Mouse (Mus musculus) intestine, embryonic 16.5 days (tissue): ENCODE data around the gene Slc9a3r2. TPM values are rescaled to one million over a fixed set of nuclear protein-coding genes. Genes with fewer than 3 reads are reported as not detected.

Experiments
- ATAC-seq: fragments of 200-750 bp; cut with Nextera tagmentation; 2 replicates; pipeline ENCODE4 v1.8.0; 2017; ENCODE audit warnings: moderate TSS enrichment, moderate library complexity
- H3K27ac ChIP-seq: fragments of 300-500 bp; sonication (generic); 2 replicates; pipeline ENCODE4 v1.5.1; 2014; ENCODE audit warnings: mild to moderate bottlenecking, low read length
- H3K27me3 ChIP-seq: fragments of 300-500 bp; sonication (generic); replicated peaks from 2 replicates; pipeline ENCODE4 v1.6.1; 2014; ENCODE audit warnings: low read length, control low read depth, mixed read lengths; ENCODE audit not compliant: control insufficient read depth, insufficient read depth
- H3K36me3 ChIP-seq: fragments of 300-500 bp; sonication (generic); 2 replicates; pipeline ENCODE4 v1.6.1; 2014; ENCODE audit warnings: low read length, control low read depth; ENCODE audit not compliant: control insufficient read depth, insufficient read depth
- H3K4me1 ChIP-seq: fragments of 300-500 bp; sonication (generic); 2 replicates; pipeline ENCODE4 v1.6.1; 2014; ENCODE audit warnings: low read length, control low read depth, mixed read lengths; ENCODE audit not compliant: control insufficient read depth, insufficient read depth
- H3K4me2 ChIP-seq: fragments of 300-500 bp; sonication (generic); 2 replicates; pipeline ENCODE4 v1.6.1; 2014; ENCODE audit warnings: low read depth, low read length, control low read depth
- H3K4me3 ChIP-seq: fragments of 300-500 bp; sonication (generic); 2 replicates; pipeline ENCODE4 v1.5.1; 2014; ENCODE audit warnings: mild to moderate bottlenecking, low read length
- H3K9ac ChIP-seq: fragments of 300-500 bp; sonication (generic); 2 replicates; pipeline ENCODE4 v1.6.1; 2014; ENCODE audit warnings: low read depth, low read length
- H3K9me3 ChIP-seq: fragments of 300-500 bp; sonication (generic); 2 replicates; pipeline ENCODE4 v1.6.1; 2016; ENCODE audit warnings: low read length, control low read depth; ENCODE audit not compliant: control insufficient read depth
- WGBS: fragments of 180-500 bp; shearing (Covaris S2); extraction: QIAGEN DNeasy Blood & Tissue Kit; methylation state at CpG from one replicate; pipeline ENCODE4 v1.1.7; 2014; 5-methylcytosine and 5-hydroxymethylcytosine counted together
- polyA plus RNA-seq: library from polyadenylated mRNA; unstranded; fragments of >200 nt; fragmentation: Nextera tagmentation; extraction: Ambion mirVana; gene quantifications from 2 replicates; pipeline ENCODE4 v1.2.1, GENCODE M21; 2015

Slc9a3r2 gene
- polyA plus RNA-seq, 1 experiment from 2014 or later = 38.6 TPM

DNA sequence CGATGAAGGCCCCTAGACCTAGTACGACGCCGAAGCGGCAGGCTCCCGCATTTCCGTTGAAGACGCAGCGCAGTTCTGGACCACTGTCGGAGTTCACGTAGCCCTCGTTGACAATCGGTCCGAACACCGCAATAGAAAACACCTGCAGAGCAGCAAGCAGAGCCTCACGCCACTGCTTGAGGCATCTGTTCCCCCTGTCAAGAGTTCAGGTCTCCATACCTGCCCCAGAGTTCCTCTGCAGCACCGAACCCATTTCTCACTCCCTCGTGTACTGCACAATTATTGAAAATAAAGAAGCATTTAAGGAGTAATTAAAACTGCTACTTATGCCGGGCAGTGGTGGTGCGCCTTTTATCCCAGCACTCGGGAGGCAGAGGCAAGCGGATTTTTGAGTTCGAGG, 37.5 kb upstream of the Slc9a3r2 start:
- WGBS = 19% methylated on average over 23 of the region's 23 CpGs
- peak overlapping the region; percentile 56 for H3K9ac ChIP-seq

DNA sequence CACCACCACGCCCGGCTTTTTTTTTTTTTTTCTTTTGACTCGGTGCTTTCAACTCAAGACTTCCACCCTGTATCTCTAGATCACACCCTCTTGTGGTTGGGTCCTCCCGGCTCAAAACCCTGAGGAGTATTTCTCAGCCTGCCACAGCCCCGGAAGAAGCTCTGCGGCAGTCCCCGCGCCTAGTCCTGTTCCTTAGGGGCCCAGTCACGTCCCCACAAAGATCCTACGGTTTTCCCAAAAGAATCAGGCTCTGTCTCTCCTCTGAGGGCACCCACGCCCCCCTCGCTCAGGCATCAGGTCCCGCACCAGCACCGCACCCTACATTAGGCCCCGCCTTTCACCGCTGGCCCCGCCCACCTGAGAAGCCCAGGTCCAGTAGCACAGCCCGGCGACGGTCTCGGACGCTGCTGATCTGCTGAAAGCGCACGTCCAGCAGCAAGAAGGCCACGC, 37.0 kb upstream of the Slc9a3r2 start:
- peaks cover 12% of the 10 kb centered on the region for H3K4me1 ChIP-seq
- peak overlapping the region; percentile 37 for H3K4me3 ChIP-seq
- ATAC-seq = peak; percentile 73
- H3K27ac ChIP-seq = no peak overlapping the region
- 3% methylated on average over 25 of the region's 25 CpGs for WGBS
- H3K36me3 ChIP-seq = peaks cover 4% of the 10 kb centered on the region
- peaks cover 33% of the 10 kb centered on the region for H3K27me3 ChIP-seq
- peak overlapping the region; percentile 56 for H3K9ac ChIP-seq
- peak overlapping the region; percentile 51 for H3K4me2 ChIP-seq
- no peaks in the 10 kb centered on the region for H3K9me3 ChIP-seq

More for the DNA sequence above, 37.5 kb upstream of the Slc9a3r2 start:
- peaks cover 12% of the 10 kb centered on the region for H3K4me1 ChIP-seq
- peak overlapping the region; percentile 51 for H3K4me2 ChIP-seq
- peak; percentile 41 for ATAC-seq
- H3K4me3 ChIP-seq = peak overlapping the region; percentile 37
- 0 out of 2 replicates have a peak, but pooled peaks cover 4% of the 10 kb centered on the region for H3K36me3 ChIP-seq
- H3K27ac ChIP-seq = no peak overlapping the region
- H3K27me3 ChIP-seq = peaks cover 33% of the 10 kb centered on the region
- no peaks in the 10 kb centered on the region for H3K9me3 ChIP-seq

DNA sequence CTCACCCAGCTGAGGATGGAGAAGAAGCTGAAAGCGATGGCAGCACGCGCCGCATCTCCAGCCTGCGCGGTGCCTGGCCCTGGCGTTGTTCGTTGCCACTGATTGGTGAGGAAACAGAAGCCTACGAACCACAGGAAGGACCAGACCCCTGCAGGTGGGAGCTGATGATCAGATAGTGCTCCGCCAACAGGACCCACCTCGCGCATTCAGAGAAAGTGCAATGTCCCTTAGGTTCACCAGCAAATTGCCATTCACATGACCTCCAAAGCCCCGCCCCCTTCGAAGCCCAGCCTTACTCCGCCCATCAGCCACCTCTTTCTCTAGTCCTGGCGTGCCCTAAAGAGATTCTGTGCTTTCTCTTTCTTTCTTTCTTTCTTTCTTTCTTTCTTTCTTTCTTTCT, 36.4 kb upstream of the Slc9a3r2 start:
- 28% methylated on average over 16 of the region's 16 CpGs for WGBS
- no peaks in the 10 kb centered on the region for H3K9me3 ChIP-seq
- peaks cover 12% of the 10 kb centered on the region for H3K4me1 ChIP-seq
- ATAC-seq = peak; percentile 43
- no peak overlapping the region for H3K4me3 ChIP-seq
- H3K4me2 ChIP-seq = peak overlapping the region; percentile 9; the same call in 1 of the 2 replicates
- peaks cover 8% of the 10 kb centered on the region for H3K36me3 ChIP-seq
- peaks cover 33% of the 10 kb centered on the region for H3K27me3 ChIP-seq
- H3K27ac ChIP-seq = no peak overlapping the region
- no peak overlapping the region for H3K9ac ChIP-seq

DNA sequence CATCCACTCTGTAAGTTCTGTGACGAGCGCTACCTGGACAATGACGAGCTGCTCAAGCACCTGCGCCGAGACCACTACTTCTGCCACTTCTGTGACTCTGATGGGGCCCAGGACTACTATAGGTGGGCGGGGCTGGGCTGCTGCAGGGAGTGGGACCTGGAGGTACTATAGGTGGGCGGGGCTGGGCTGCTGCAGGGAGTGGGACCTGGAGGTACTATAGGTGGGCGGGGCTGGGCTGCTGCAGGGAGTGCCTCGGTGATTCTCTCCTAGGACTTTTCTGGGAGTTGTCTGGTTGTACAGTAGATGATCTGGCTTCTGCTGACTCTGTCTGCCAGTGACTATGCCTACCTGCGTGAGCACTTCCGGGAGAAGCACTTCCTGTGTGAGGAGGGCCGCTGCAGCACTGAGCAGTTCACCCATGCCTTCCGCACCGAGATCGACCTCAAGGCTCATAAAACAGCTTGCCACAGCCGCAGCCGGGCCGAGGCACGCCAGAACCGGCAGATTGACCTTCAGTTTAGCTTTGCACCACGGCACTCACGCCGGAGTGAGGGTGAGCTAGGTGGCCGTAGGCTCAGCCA, 27.5 kb upstream of the Slc9a3r2 start:
- Histone ChIP-seq H3K27me3 (no peaks in the 10 kb centered on the region), H3K9me3 (no peaks in the 10 kb centered on the region), H3K4me1 (peaks cover 1% of the 10 kb centered on the region; the same call in 1 of the 2 replicates), H3K27ac (peak overlapping the region; percentile 72), H3K9ac (0 out of 2 replicates have a peak overlapping the region, but pooled peaks have one; percentile 34), H3K36me3 (peaks cover 32% of the 10 kb centered on the region), H3K4me2 (peak overlapping the region; percentile 28; the same call in 1 of the 2 replicates), H3K4me3 (no peak overlapping the region)
- 76% methylated on average over 24 of the region's 24 CpGs for WGBS
- peak; percentile 88 for ATAC-seq

DNA sequence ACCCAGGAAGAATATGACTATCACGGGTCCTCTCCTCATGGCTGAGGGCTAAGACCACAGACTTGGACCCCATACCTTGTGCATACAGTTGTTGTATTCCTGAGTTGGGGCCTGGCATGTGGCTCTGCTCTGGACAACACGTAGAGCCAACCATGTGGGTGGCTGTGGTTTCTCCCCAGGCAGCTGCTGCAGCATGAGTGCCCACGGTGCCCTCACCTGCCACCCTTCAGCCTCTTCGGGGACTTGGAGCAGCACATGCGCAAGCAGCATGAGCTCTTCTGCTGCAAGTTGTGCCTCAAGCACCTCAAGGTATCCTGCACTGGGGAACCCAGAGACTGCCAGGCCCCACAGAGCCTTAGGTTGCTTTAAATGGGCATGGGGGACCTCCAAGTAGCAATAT, 26.8 kb upstream of the Slc9a3r2 start:
- no peak overlapping the region for H3K9ac ChIP-seq
- 95% methylated on average over 5 of the region's 5 CpGs for WGBS
- H3K27ac ChIP-seq = no peak overlapping the region

DNA sequence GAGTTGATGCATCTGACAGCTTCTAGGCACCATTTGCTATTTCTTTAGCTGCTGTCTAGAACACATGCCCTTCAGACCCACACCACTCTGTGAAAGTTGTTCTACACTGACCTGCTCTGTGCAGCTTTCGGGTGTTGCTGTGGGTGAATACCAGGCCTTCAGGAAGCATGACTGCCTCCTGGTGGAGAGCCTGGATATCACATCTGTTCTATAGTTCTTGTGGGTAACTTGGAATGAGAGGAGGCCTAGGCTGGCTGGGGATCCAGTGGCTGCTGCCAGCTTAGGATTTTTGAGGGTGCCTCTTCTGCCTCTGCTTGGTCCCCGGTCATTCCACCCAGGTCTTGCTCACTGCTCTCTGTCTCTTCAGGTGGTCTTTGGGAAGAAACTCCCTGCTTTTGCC, 26.1 kb upstream of the Slc9a3r2 start:
- Histone ChIP-seq H3K4me1 (peaks cover 15% of the 10 kb centered on the region), H3K9ac (no peak overlapping the region), H3K27me3 (no peaks in the 10 kb centered on the region), H3K4me3 (no peak overlapping the region), H3K4me2 (no peak overlapping the region), H3K9me3 (no peaks in the 10 kb centered on the region), H3K36me3 (peaks cover 23% of the 10 kb centered on the region), H3K27ac (no peak overlapping the region)
- WGBS = 63% methylated on average over 2 of the region's 2 CpGs
- ATAC-seq = no peak

More for the DNA sequence above, 26.8 kb upstream of the Slc9a3r2 start:
- Histone ChIP-seq H3K4me3 (no peak overlapping the region), H3K4me2 (no peak overlapping the region), H3K4me1 (peaks cover 8% of the 10 kb centered on the region), H3K9me3 (no peaks in the 10 kb centered on the region), H3K36me3 (peaks cover 25% of the 10 kb centered on the region), H3K27me3 (no peaks in the 10 kb centered on the region)
- no peak for ATAC-seq

DNA sequence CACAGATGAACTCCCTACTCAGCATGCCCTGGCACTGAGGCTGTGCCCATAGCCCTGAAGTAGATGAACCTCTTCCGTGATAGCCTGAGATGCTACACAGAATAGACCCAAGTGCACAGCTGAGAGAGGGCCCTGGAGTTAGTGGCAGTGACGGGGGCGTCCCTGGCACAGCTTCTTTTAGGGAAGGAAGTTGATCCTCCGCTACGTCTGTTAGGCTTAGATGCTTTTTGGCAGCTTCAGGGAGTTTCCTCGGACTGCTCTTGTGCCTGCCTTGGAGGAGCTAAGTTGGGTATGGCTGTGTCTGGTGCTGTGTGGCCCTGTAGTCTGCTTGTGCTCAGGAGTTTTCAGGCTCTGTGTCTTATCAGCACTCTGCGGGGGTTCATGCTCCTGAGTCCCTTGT, 24.1 kb upstream of the Slc9a3r2 start:
- no peaks in the 10 kb centered on the region for H3K9me3 ChIP-seq
- peaks cover 9% of the 10 kb centered on the region; the same call in 1 of the 2 replicates for H3K36me3 ChIP-seq
- no peak overlapping the region for H3K4me3 ChIP-seq
- 83% methylated on average over 7 of the region's 7 CpGs for WGBS
- no peaks in the 10 kb centered on the region for H3K27me3 ChIP-seq
- H3K4me2 ChIP-seq = no peak overlapping the region
- no peak overlapping the region for H3K27ac ChIP-seq
- no peak overlapping the region for H3K9ac ChIP-seq
- peaks cover 23% of the 10 kb centered on the region for H3K4me1 ChIP-seq
- ATAC-seq = no peak

DNA sequence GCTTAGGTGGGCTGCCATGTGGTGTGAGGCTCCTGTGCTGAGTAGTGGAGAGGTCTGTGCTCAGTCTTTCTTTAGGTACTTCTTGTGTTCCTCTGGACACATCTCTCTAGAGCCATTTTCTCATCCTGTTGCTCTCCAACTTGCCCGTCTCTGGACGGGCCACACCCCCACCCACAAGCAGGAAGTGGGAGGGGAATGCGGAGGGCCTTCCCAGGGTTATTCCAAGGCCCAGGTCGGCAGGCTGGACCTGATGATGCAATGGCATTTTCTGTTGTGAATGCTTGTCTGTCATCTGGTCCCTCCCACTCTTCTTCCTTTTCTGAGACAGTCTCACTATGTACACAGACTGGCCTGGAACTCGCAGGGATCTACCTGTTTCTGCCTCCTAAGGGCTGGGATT, 22.0 kb upstream of the Slc9a3r2 start:
- no peaks in the 10 kb centered on the region for H3K9me3 ChIP-seq
- H3K36me3 ChIP-seq = peaks cover 6% of the 10 kb centered on the region; the same call in 1 of the 2 replicates
- H3K9ac ChIP-seq = 0 out of 2 replicates have a peak overlapping the region, but pooled peaks have one; percentile 91
- peak overlapping the region; percentile 6; the same call in 1 of the 2 replicates for H3K27ac ChIP-seq
- H3K4me2 ChIP-seq = peak overlapping the region; percentile 92; the same call in 1 of the 2 replicates
- ATAC-seq = peak; percentile 50
- peaks cover 25% of the 10 kb centered on the region for H3K4me1 ChIP-seq
- H3K27me3 ChIP-seq = no peaks in the 10 kb centered on the region
- no peak overlapping the region for H3K4me3 ChIP-seq
- 12% methylated on average over 5 of the region's 5 CpGs for WGBS

DNA sequence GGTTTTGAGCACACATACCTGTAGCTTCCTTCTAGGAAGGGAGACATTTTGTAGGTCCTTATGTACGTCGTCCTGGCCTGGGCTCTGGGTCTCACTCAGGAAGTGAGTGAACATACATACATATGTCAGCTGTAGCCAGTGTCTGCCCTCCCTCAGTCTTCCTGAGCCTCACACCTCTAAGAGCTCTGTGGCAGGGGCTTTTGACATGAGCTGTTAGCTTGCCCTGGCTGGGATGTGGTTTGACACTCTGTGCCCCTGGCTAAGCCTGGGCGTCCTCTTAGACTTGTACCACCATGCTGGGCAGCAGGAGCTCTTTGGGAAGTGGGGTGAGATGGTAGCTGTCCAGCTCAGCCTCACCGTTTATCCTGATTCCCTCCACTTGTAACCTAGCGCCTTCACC, 21.2 kb upstream of the Slc9a3r2 start:
- Histone ChIP-seq H3K27me3 (no peaks in the 10 kb centered on the region), H3K36me3 (no peaks in the 10 kb centered on the region), H3K9me3 (no peaks in the 10 kb centered on the region), H3K4me3 (peak overlapping the region; percentile 92; the same call in 1 of the 2 replicates), H3K9ac (peak overlapping the region; percentile 91), H3K27ac (0 out of 2 replicates have a peak overlapping the region, but pooled peaks have one; percentile 27), H3K4me1 (peaks cover 25% of the 10 kb centered on the region), H3K4me2 (peak overlapping the region; percentile 92)
- WGBS = 63% methylated on average over 5 of the region's 5 CpGs
- ATAC-seq = no peak
